ENCODE assay signal across 1 mouse cellular context in the genomic region with DNA sequence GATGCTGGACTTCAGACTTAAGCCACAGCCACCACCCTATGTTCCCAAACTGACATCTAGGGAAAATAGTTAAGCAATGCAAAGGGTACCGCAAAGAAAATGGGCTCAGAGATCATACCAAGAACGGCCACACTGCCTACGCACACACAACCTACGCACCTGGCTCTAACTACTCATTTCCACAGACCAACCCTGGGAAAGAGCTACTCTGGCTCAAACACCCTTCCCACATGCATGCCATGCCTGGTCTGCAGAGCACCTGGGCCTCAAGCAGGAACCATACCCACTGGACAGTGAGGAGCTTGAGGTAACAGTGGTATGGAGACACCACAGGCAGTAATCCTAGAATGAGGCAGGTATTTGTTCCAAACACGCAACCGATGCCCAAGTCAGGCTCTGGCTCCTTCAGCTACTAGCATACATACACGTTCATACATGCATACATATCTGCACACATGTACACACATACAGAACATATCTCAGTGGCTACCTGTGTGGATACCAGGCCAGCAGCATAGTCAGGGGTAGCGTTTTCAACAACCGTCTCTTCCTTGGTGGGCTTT.
A peak's percentile ranks its signal among the peaks of the same experiment; 100 is the strongest.
TF ChIP-seq lines count a peak whose summit lies in the region.

No protein-coding gene starts in this region.

TF ChIP-seq in MEL, 35 proteins besides CTCF, POLR2A, EP300 and RAD21:
- TF ChIP-seq GATA1 (IDR thresholded peaks at IDR 0.05; ENCODE audit: low read depth, low read length) (no peak), USF2 (IDR thresholded peaks at IDR 0.05; ENCODE audit: borderline replicate concordance in 1 of 2, insufficient read depth in 1 of 2, low read depth in 1 of 2, low read length in 2 of 2) (no peak), POLR2AphosphoS2 (IDR thresholded peaks at IDR 0.05; ENCODE audit: low read length) (0 out of 2 replicates have a peak, but pooled peaks have one; percentile 24), POLR2AphosphoS5 (IDR thresholded peaks at IDR 0.05; ENCODE audit: borderline replicate concordance, low read depth, low read length) (peak; percentile 66; the same call in 1 of the 2 replicates), TCF12 (IDR thresholded peaks at IDR 0.05; ENCODE audit: low read depth, low read length) (no peak), CHD2 (IDR thresholded peaks at IDR 0.05; ENCODE audit: low read length) (no peak), MAZ (IDR thresholded peaks at IDR 0.05; ENCODE audit: low read depth, low read length) (no peak), E2F4 (IDR thresholded peaks at IDR 0.05; ENCODE audit: borderline replicate concordance, low read depth, low read length) (no peak), ETS1 (IDR thresholded peaks at IDR 0.05; ENCODE audit: low read depth, low read length) (no peak), MEF2A (IDR thresholded peaks at IDR 0.05; ENCODE audit: extremely low read depth, insufficient replicate concordance, low read depth, low read length, poor library complexity, severe bottlenecking) (no peak), RCOR1 (IDR thresholded peaks at IDR 0.05; ENCODE audit: low read depth, low read length) (no peak), ZNF384 (IDR thresholded peaks at IDR 0.05; ENCODE audit: low read depth, low read length) (no peak)
TF ChIP-seq in MEL: peak in this region for 2.
